Mouse (Mus musculus): Measurements from ENCODE around the gene Wwox. TPM values are rescaled to one million over a fixed set of nuclear protein-coding genes. Genes with fewer than 3 reads are reported as not detected.

The Wwox gene
- total RNA-seq, 4 experiments from 2014 or later, result 4.4 to 6.0 (median 5.5) TPM

DNA sequence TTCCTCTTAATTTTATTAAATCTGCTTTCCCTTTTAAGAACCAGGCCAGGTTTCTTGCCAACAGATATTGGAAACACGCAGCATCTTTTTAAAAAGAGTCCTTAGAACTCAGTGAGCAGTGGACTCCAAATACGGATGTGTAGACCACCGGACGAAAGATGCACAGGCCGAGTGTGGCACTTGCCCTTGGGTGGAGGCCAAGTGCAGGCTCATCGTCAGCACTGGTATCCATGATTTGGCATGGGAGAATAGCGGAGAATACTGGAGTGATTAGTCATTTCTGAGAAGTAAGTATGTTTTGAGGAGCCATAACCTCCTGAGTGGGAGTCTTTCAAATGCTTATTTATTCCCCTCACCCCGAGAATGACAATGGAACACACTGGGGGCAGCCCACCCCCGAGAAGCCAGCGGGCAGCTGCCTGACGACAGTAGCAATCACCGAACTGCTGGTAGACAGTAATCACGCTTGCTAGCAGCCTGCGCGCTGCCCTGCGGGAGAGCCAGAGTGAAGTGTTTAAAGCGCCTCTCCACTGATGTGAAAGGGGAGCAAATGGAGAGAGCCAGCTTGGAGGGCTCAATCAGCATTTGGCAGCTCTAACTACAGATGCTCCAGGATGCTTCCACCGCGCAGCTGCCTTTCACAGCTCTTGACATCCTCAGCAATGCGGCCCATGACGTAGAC, 29.2 kb downstream of the Wwox start:
- DNase-seq (ENCODE audit: low spot score in 2 of 2), result no peak

GRCm38 (mm10) chr8:114469208-114469590, 29.7 kb downstream of the Wwox start:
- no peak for DNase-seq (ENCODE audit: low spot score in 2 of 2)

DNA sequence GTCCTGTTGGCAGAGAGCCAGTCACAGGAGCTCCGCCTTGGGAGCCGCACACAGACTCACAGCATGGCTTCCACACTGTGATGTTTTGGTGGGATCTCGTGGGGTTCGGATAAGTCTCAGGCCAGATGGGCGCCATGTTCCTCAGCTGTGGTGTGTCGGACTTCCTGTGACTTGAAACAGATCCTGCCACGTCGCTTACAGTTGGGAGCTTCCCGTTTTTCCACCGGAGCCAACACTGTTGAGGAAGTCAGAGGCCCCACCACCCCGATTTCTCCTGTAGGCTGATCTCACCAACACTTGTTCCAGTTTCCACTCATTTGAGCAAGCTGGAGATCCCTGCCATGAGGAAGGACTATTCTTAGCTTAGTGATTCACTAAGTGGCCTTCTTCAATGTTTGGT, 34.1 kb downstream of the Wwox start:
- no peak for DNase-seq (ENCODE audit: low spot score in 2 of 2)

DNA sequence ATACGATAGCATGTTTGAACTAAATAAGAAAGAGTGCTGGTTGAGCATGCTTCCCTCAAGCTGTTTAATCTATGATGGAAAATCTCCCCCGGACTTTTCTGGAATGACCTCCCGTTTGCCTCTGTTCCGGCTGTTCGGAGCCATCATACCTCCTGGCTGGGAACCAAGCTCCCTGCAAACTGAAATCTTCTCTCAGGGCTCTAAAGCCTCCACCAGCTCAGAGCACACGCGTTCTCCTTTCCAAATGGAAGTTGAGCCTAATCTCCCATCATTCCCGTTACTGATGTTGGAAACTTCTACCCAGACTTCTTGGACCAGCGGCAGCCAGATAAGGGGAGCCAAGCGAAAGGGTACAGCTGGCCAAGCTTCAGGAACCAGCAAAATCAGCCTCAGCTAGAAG, 37.5 kb downstream of the Wwox start:
- DNase-seq (ENCODE audit: low spot score in 2 of 2), result no peak

DNA sequence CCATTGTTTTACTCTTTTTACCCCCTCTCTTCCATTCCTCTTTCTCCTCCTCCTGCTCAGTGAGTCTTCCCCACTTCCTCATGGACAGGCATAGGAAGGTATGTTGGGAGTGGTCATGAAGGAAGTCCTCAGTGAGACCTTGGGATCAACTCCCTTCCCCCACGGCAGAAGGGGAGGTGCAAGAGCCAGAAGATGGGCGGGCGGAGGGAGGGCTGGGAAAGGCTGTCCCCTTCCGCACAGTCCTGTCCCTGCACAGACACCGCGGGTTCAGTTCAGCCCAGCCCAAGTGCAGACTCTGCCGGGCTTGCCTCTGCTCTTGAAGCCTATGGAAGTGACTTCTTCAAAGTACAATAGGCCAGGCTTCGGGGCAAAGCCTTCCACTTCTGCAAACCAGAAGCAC, 38.3 kb downstream of the Wwox start:
- DNase-seq (ENCODE audit: low spot score in 2 of 2), result no peak

DNA sequence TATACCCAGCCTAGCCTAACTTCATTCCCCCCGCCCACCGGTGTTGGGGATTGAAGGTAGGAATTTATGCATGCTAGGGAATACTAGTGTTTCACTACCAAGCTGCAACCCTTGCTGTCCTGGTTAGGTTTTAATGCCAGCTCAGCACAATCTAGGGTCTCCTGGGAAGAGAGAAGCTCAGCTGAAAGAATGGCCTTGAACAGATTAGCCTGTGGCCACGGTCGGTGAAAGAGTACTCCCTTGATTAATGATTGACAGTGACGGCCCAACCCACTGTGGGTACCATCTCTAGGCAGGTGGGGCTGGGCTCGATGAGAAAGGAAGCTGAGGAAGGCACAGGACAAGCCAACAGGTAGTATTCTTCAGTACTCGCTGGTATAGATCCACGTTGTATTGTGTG, 40.3 kb downstream of the Wwox start:
- DNase-seq (ENCODE audit: low spot score in 2 of 2), result no peak

GRCm38 (mm10) chr8:114491662-114492160, 52.3 kb downstream of the Wwox start:
- no peak for DNase-seq (ENCODE audit: low spot score in 2 of 2)

DNA sequence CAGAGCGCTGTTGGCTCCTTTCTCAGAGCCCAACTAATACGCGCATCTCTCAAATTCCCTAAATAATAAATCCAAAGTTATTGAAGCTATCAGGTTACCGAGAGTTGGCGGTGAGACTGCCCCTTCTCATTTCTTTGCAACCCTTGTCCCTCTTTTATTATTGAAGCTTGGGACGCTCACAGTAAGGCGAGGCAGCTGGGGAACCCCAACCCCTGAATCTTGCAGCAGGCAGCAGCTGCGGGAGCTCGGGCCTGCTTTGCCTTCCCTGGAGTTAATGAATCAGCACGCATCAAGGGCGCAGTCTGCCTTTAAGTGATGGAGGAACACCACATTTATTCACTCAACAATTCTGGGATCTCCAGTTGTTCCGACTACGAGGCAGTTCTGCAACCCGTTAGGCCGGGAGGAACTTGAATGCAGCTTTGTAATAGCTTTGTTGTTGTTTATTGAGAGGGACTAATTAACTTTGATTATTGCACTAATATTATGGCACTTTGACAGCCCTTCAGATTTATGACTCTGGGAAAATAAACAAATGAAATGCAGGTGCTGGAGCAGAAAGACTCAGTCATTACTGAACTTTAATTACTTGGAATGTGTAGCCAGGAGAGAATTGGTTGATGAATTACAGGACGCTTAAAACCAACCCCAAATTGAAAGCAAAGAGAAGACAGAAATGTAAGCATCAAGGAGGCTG, 60.1 kb downstream of the Wwox start:
- DNase-seq (ENCODE audit: low spot score in 2 of 2), result no peak

GRCm38 (mm10) chr8:114501906-114502305, 62.5 kb downstream of the Wwox start:
- DNase-seq (ENCODE audit: low spot score in 2 of 2), result no peak

GRCm38 (mm10) chr8:114503196-114503595, 63.7 kb downstream of the Wwox start:
- no peak for DNase-seq (ENCODE audit: low spot score in 2 of 2)

DNA sequence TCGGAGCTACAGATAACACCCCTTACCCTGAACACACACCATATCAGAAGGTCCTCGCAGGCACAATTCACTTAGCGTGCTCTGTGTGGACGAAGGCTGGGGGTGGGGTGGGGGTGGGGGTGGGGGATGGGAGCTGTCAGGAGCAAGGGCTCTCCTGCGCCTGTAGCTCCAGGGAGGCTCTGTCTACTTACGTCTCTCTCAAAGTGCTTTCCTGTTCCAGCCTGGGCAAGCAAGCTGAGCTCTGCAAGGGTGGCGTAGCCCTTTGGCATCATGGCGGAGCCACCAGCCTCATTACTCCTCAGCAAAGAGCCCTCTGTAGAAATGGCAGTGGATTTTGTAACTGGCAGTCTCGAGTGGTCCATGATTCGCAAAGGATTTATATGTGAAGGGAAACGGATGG, 65.4 kb downstream of the Wwox start:
- DNase-seq (ENCODE audit: low spot score in 2 of 2), result no peak

GRCm38 (mm10) chr8:114505351-114506347, 66.2 kb downstream of the Wwox start:
- no peak for DNase-seq (ENCODE audit: low spot score in 2 of 2)

- DNase-seq (ENCODE audit: low spot score in 2 of 2), result no peak
Measured at GRCm38 (mm10) chr8:114507404-114507803, 67.9 kb downstream of the Wwox start.

DNA sequence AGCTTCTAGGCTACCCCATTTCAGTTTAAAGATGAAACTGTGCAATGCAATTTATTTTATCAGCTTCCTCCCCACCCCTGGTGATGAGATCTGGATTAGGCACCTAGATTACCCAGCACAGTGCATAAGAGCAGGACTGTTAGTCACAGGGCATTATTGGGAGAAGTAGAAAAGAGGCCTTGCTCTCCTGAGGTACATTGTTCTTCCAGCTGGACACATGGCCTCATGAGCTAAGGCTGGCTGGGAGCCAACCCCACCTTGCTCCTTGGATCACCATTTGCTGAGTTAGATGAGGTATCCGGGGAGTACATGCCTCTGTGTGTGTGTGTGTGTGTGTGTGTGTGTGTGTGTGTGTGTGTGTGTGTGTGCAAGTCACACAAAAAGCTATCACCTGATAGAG, 70.8 kb downstream of the Wwox start:
- DNase-seq (ENCODE audit: low spot score in 2 of 2), result no peak

GRCm38 (mm10) chr8:114512075-114512935, 72.8 kb downstream of the Wwox start:
- no peak for DNase-seq (ENCODE audit: low spot score in 2 of 2)

- DNase-seq (ENCODE audit: low spot score in 2 of 2), result no peak
Measured at GRCm38 (mm10) chr8:114514692-114515091, 75.2 kb downstream of the Wwox start.

GRCm38 (mm10) chr8:114523061-114523460, 83.6 kb downstream of the Wwox start:
- no peak for DNase-seq (ENCODE audit: low spot score in 2 of 2)

- DNase-seq (ENCODE audit: low spot score in 2 of 2), result no peak
Measured at GRCm38 (mm10) chr8:114526626-114527267, 87.3 kb downstream of the Wwox start.

- no peak for DNase-seq (ENCODE audit: low spot score in 2 of 2)
Measured at GRCm38 (mm10) chr8:114527648-114528221, 88.3 kb downstream of the Wwox start.

DNA sequence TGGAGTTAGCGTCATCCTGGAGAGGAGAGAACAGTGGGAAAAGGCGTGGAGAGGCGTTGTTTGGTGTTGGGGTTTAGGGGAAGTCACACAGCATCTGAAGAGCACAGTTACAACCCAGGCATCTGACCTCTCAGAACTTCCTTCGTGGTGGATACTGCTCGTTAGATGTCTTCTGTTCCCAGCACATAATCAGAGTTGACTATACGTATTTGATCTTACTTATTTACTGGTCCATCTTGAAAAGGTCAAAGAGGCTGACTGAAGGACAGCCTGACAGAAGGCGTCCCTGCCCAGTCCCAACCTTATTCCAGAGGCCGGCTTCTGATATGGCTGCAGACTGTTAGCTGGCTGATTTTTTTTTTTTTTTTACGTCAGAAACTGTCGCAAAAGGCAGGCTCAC, 90.1 kb downstream of the Wwox start:
- DNase-seq (ENCODE audit: low spot score in 2 of 2), result no peak
